Mouse (Mus musculus) forebrain, embryonic 11.5 days (tissue): ENCODE data around the gene Ace3. TPM values are rescaled to one million over a fixed set of nuclear protein-coding genes. Genes with fewer than 3 reads are reported as not detected.
A peak's percentile ranks its signal among the peaks of the same experiment; 100 is the strongest.

Experiments used
- ATAC-seq: fragments of 200-750 bp; cut with Nextera tagmentation; replicated peaks from 2 replicates; pipeline ENCODE4 v1.8.0; 2017; ENCODE audit warnings: moderate TSS enrichment; ENCODE audit not compliant: low FRiP score
- DNase-seq: peaks from one replicate; pipeline ENCODE4 v3.0.0-alpha.2; 2017; ENCODE audit warnings: low spot score
- H3K27ac ChIP-seq: fragments of 300-500 bp; sonication (generic); 2 replicates; pipeline ENCODE4 v1.5.1; 2014; ENCODE audit warnings: low read depth, low read length
- H3K27me3 ChIP-seq: fragments of 300-500 bp; sonication (generic); 2 replicates; pipeline ENCODE4 v1.6.1; 2014; ENCODE audit warnings: mild to moderate bottlenecking, low read length, mixed read lengths; ENCODE audit not compliant: control insufficient read depth, insufficient read depth
- H3K36me3 ChIP-seq: fragments of 300-500 bp; sonication (generic); 2 replicates; pipeline ENCODE4 v1.6.1; 2014; ENCODE audit warnings: mild to moderate bottlenecking, low read length, moderate library complexity, mixed read lengths; ENCODE audit not compliant: control insufficient read depth, insufficient read depth
- H3K4me1 ChIP-seq: fragments of 300-500 bp; sonication (generic); replicated peaks from 2 replicates; pipeline ENCODE4 v1.6.1; 2014; ENCODE audit warnings: low read length, mixed read lengths; ENCODE audit not compliant: control insufficient read depth, insufficient read depth
- H3K4me2 ChIP-seq: fragments of 300-500 bp; sonication (generic); 2 replicates; pipeline ENCODE4 v1.6.1; 2014; ENCODE audit warnings: low read depth, mild to moderate bottlenecking, low read length, moderate library complexity, mixed read lengths; ENCODE audit not compliant: severe bottlenecking
- H3K4me3 ChIP-seq: fragments of 300-500 bp; sonication (generic); 2 replicates; pipeline ENCODE4 v1.5.1; 2014; ENCODE audit warnings: low read depth, low read length
- H3K9ac ChIP-seq: fragments of 300-500 bp; sonication (generic); 2 replicates; pipeline ENCODE4 v1.6.1; 2014; ENCODE audit warnings: low read length
- H3K9me3 ChIP-seq: fragments of 300-500 bp; sonication (generic); 2 replicates; pipeline ENCODE4 v1.6.1; 2016; ENCODE audit warnings: low read length, mixed read lengths; ENCODE audit not compliant: control insufficient read depth
- WGBS: fragments of 180-500 bp; shearing (Covaris S2); extraction: QIAGEN DNeasy Blood & Tissue Kit; methylation state at CpG from one replicate; pipeline ENCODE4 v1.1.7; 2014; 5-methylcytosine and 5-hydroxymethylcytosine counted together
- polyA plus RNA-seq: library from polyadenylated mRNA; unstranded; fragments of >200 nt; fragmentation: Nextera tagmentation; extraction: Ambion mirVana; gene quantifications from 2 replicates; pipeline ENCODE4 v1.2.1, GENCODE M21; 2014

Gene Ace3
- polyA plus RNA-seq, 1 experiment from 2014 or later: not detected

GRCm38 (mm10) chr11:106036548-106037417 lies 42.3 kb downstream of the Ace3 start, which contains the start of gene Dcaf7:
Gene Dcaf7, plus strand, starts transcription at chr11:106036872.
- Histone ChIP-seq H3K9me3 (no peaks in the 10 kb centered on the region), H3K9ac (peak within 1 kb of the TSS; percentile 79), H3K27ac (peak within 1 kb of the TSS; percentile 69; the same call in 1 of the 2 replicates), H3K27me3 (no peaks in the 10 kb centered on the region), H3K4me2 (peak within 1 kb of the TSS; percentile 80), H3K4me1 (peaks cover 4% of the 10 kb centered on the region; the same call in 1 of the 2 replicates), H3K36me3 (no peaks in the 10 kb centered on the region), H3K4me3 (peak within 1 kb of the TSS; percentile 98)
- under 1% methylated on average over 66 of the region's 66 CpGs for WGBS
- ATAC-seq (peak; percentile 99), DNase-seq (peak; percentile 98)

- WGBS: under 1% methylated on average over 13 of the region's 13 CpGs
- peak overlapping the region; percentile 69; the same call in 1 of the 2 replicates for H3K27ac ChIP-seq
Measured at GRCm38 (mm10) chr11:106037418-106037751, 42.9 kb downstream of the Ace3 start.

GRCm38 (mm10) chr11:106044349-106044748 lies 49.9 kb downstream of the Ace3 start:
- H3K4me1 ChIP-seq: no peaks in the 10 kb centered on the region
- no peak overlapping the region for H3K9ac ChIP-seq
- H3K36me3 ChIP-seq: no peaks in the 10 kb centered on the region; the same call in 1 of the 2 replicates
- H3K4me2 ChIP-seq: no peak overlapping the region
- H3K27me3 ChIP-seq: no peaks in the 10 kb centered on the region
- H3K4me3 ChIP-seq: no peak overlapping the region
- ATAC-seq (no peak), DNase-seq (no peak)
- H3K27ac ChIP-seq: no peak overlapping the region
- H3K9me3 ChIP-seq: no peaks in the 10 kb centered on the region

More at GRCm38 (mm10) chr11:106037418-106037751, 42.9 kb downstream of the Ace3 start:
- H3K27me3 ChIP-seq: no peaks in the 10 kb centered on the region
- H3K9me3 ChIP-seq: no peaks in the 10 kb centered on the region
- peak; percentile 76 for DNase-seq
- H3K9ac ChIP-seq: peak overlapping the region; percentile 79
- no peaks in the 10 kb centered on the region for H3K36me3 ChIP-seq
- peaks cover 4% of the 10 kb centered on the region; the same call in 1 of the 2 replicates for H3K4me1 ChIP-seq
- H3K4me2 ChIP-seq: peak overlapping the region; percentile 80
- peak overlapping the region; percentile 98 for H3K4me3 ChIP-seq
- peak; percentile 11 for ATAC-seq

- H3K9me3 ChIP-seq: no peaks in the 10 kb centered on the region
- H3K36me3 ChIP-seq: no peaks in the 10 kb centered on the region; the same call in 1 of the 2 replicates
- no peak overlapping the region for H3K27ac ChIP-seq
- H3K4me1 ChIP-seq: no peaks in the 10 kb centered on the region
- DNase-seq (no peak), ATAC-seq (no peak)
- H3K4me3 ChIP-seq: no peak overlapping the region
- H3K9ac ChIP-seq: no peak overlapping the region
- H3K4me2 ChIP-seq: no peak overlapping the region
- 88% methylated on average over 1 of the region's 1 CpGs for WGBS
- H3K27me3 ChIP-seq: no peaks in the 10 kb centered on the region
Measured at GRCm38 (mm10) chr11:106045256-106045655, 50.8 kb downstream of the Ace3 start.

- Histone ChIP-seq H3K4me1 (no peaks in the 10 kb centered on the region), H3K4me3 (no peak overlapping the region), H3K4me2 (no peak overlapping the region), H3K27me3 (no peaks in the 10 kb centered on the region), H3K9ac (no peak overlapping the region), H3K27ac (no peak overlapping the region), H3K36me3 (no peaks in the 10 kb centered on the region; the same call in 1 of the 2 replicates), H3K9me3 (no peaks in the 10 kb centered on the region)
- no peak for ATAC-seq
- WGBS: 94% methylated on average over 3 of the region's 3 CpGs
- DNase-seq: no peak
Measured at GRCm38 (mm10) chr11:106045780-106046179, 51.3 kb downstream of the Ace3 start.

GRCm38 (mm10) chr11:106046584-106046983 lies 52.1 kb downstream of the Ace3 start:
- Histone ChIP-seq H3K4me3 (no peak overlapping the region), H3K27ac (no peak overlapping the region), H3K4me1 (no peaks in the 10 kb centered on the region), H3K27me3 (no peaks in the 10 kb centered on the region), H3K9ac (no peak overlapping the region), H3K4me2 (no peak overlapping the region), H3K36me3 (no peaks in the 10 kb centered on the region; the same call in 1 of the 2 replicates), H3K9me3 (no peaks in the 10 kb centered on the region)
- ATAC-seq (no peak), DNase-seq (no peak)
- WGBS: 90% methylated on average over 9 of the region's 9 CpGs

GRCm38 (mm10) chr11:106053921-106054320 lies 59.4 kb downstream of the Ace3 start:
- Histone ChIP-seq H3K4me3 (no peak overlapping the region), H3K36me3 (peaks cover 10% of the 10 kb centered on the region; the same call in 1 of the 2 replicates)
- no peak for DNase-seq

GRCm38 (mm10) chr11:106054600-106054999 lies 60.1 kb downstream of the Ace3 start:
- no peaks in the 10 kb centered on the region for H3K27me3 ChIP-seq
- no peak overlapping the region for H3K4me3 ChIP-seq
- no peaks in the 10 kb centered on the region for H3K4me1 ChIP-seq
- WGBS: 95% methylated on average over 8 of the region's 8 CpGs
- H3K9me3 ChIP-seq: no peaks in the 10 kb centered on the region
- H3K4me2 ChIP-seq: no peak overlapping the region
- H3K36me3 ChIP-seq: peaks cover 10% of the 10 kb centered on the region; the same call in 1 of the 2 replicates
- no peak overlapping the region for H3K27ac ChIP-seq
- DNase-seq (no peak), ATAC-seq (no peak)
- no peak overlapping the region for H3K9ac ChIP-seq

More at GRCm38 (mm10) chr11:106053921-106054320, 59.4 kb downstream of the Ace3 start:
- no peak for ATAC-seq
- H3K9ac ChIP-seq: no peak overlapping the region
- 87% methylated on average over 2 of the region's 2 CpGs for WGBS
- no peaks in the 10 kb centered on the region for H3K27me3 ChIP-seq
- no peak overlapping the region for H3K4me2 ChIP-seq
- no peaks in the 10 kb centered on the region for H3K4me1 ChIP-seq
- H3K9me3 ChIP-seq: no peaks in the 10 kb centered on the region
- H3K27ac ChIP-seq: no peak overlapping the region
